Mouse (Mus musculus): ENCODE results near the gene Pmf1.

Gene Pmf1

DNA sequence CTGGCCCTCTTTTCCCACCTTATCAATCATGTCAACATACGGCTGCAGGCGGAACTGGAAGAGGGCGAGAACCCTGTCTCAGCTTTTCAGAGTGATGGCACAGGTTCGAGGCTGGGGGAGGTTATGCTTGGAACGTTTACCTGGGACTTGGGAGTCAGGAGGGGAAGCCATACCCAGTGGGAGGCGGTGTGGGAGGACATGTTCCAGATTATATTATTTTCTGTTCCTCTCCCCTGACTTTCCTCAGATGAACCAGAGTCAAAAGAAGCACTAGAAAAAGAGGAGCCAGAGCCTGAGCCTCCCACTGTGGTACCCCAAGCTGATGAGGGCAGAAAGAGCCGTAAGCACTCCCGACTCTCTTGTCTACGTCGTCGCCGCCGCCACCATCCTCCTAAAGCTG is 59.4 kb downstream of the Pmf1 start:
- DNase-seq, result no peak
